Mouse (Mus musculus) adrenal gland, adult 2 months (tissue): Measurements from ENCODE around the gene Zfp60. TPM values are rescaled to one million over a fixed set of nuclear protein-coding genes. Genes with fewer than 3 reads are reported as not detected.
"Not testable (repeated sequence)": the region's sequence is repeated elsewhere in the genome, so short reads cannot be mapped to it uniquely, and the experiment has no call there.

Source experiments
- DNase-seq: peaks from one replicate; pipeline ENCODE4 v3.0.0; 2021
- polyA plus RNA-seq: library from polyadenylated mRNA; depleted of rRNA; stranded (reverse); fragments of >200 nt; gene quantifications from 2 replicates; pipeline ENCODE4 v1.2.3, GENCODE M21; 2012; rRNA removed
- total RNA-seq, 2 experiments: library from RNA; stranded (reverse); gene quantifications; 2 replicates each; pipeline ENCODE4 v1.2.3; 2021

Gene Zfp60
- total and polyA plus RNA-seq, 3 experiments: 0.85 to 14.1 (median 12.7) TPM

DNA sequence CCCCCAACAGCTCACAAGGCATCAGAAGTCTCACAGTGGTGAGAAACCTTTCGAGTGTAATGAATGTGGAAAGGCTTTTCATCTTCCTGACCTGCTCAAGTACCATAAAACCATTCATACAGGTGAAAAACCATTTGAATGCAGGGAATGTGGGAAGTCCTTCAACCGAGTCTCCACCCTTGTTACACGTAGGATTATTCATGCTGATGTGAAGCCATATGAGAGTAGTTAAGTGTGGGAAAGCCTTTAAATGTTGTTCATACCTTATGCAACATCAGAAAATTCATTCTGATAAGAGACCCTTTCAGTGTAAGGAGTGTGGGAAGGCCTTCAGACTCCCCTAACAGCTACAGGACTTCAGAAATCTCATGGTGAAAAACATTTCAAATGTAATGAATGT is 62.7 kb downstream of the Zfp60 start:
- not testable (repeated sequence) for DNase-seq

DNA sequence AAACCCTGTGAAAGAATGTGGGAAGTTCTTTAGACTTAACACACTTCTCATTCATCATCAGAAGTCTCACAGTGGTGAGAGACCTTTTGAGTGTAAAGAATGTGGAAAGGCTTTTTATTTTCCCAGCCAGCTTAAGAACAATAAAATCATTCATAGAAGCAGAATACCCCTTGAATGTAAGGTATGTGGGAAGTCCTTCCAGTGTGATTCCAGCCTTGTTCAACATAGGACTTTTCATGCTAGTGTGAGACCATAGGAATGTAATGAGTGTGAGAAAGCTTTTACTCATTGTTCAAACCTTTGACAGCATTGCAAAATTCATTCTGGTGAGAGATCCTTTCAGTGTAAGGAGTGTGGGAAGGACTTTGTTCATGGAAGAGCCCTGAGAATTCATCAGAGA is 63.4 kb downstream of the Zfp60 start:
- DNase-seq: no peak

DNA sequence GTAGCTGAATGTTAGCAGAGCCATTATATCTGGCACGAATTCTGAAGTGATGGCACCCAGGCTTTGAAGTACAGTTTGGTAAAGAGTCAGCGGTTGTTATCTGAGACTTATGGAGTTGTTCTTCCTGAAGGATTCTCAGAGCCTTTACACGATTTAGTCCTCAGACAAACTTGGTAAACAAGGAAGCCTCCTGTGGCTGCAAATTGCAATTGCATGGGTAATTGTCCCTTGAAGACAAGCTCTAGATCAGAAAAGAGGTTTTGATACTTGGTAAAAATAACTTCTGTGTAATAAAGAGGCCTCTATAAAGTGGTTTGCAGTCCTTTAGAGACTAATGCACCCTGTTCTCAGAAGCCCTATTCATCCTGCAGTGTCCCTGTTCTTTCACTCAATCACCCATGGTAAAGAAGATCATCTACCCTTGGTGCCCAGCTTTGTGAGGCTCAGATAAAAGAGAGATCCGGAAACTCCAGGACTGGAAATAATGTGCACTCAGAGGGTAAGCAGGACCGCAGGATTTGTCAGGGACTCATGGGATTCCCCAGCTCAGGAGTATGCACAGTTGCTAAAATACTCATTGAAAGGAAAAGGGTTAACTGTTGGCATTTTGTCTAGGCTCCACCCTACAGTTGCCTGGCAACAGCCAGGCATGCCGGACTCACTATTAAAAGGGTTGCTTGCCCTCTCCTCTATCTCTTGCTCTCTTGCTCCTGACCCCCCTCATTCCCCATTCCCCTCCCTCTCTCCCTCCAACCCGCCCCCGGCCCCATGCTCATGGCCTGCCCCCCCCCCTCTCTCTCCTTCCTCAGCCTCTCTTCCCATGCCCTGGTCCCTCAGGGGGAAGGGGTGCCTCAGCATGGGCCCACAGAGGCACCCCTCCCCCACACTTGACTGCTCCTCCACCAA is 67.0 kb downstream of the Zfp60 start:
- no peak for DNase-seq

DNA sequence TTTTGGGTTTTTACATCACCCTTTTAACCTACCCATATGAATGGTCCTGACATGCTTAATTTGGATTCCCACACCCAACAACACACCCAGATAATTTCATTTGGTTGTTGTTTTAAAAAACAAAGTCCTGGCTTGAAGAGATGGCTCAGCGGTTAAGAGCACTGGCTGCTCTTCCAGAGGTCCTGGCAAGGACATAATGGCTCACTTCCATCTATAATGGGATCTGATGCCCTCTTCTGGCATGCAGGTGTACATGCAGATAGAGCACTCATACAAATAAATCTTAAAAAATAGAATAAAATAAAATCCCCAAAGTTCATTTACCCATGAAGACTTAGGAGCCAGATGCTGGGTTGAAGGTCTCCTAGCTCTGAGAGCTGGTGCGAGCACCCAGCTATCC is 69.9 kb downstream of the Zfp60 start:
- no peak for DNase-seq

DNA sequence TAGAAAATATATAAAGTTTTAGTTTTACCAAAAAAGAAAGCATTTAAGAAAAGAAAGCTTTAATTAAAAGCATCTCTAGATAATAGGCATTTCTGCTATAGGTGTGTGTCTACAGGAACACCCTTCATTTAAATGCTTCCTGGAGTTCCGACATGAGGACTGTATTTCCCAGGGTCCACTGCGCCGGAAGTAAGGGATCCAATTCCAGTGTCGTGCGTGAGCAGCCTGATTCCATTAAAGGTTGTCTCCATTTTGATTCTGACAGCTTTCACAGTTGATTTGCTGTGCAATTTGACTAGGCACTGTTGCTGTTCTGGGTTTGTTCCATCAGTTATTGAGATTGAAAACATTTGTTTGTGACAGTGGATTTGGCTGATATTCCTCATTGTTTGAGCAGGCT is 71.8 kb downstream of the Zfp60 start:
- DNase-seq: no peak

Other genes with a start within 250 kb of the Zfp60 start
- gene Sertad1, start 244.5 kb upstream of the Zfp60 start, total RNA-seq: 10 to 100 TPM; 17.9 to 25.6 TPM
- 57.7 and 60.5 TPM in 2 replicates for gene Sertad1, start 244.5 kb upstream of the Zfp60 start, polyA plus RNA-seq
- 1 to 10 TPM; 1.4 to 4.0 TPM for gene Prx, start 232.1 kb upstream of the Zfp60 start, total RNA-seq
- 2.0 and 2.2 TPM in 2 replicates for gene Prx, start 232.1 kb upstream of the Zfp60 start, polyA plus RNA-seq
- under 1 TPM; 0.21 to 0.29 TPM for gene Hipk4, start 208.1 kb upstream of the Zfp60 start, total RNA-seq
- gene Hipk4, start 208.1 kb upstream of the Zfp60 start, polyA plus RNA-seq: 0.82 and 1.1 TPM in 2 replicates
- 100 to 1,000 TPM; 111 to 179 TPM for gene Pld3, start 178.2 kb upstream of the Zfp60 start, total RNA-seq
- gene Pld3, start 178.2 kb upstream of the Zfp60 start, polyA plus RNA-seq: 202 and 253 TPM in 2 replicates
- gene 2310022A10Rik, start 178.2 kb upstream of the Zfp60 start, total RNA-seq: 10 to 100 TPM; 12.8 to 15.9 TPM
- 22.5 and 27.7 TPM in 2 replicates for gene 2310022A10Rik, start 178.2 kb upstream of the Zfp60 start, polyA plus RNA-seq
- 100 to 1,000 TPM; 219 to 227 TPM for gene Akt2, start 139.8 kb upstream of the Zfp60 start, total RNA-seq
- 128 and 143 TPM in 2 replicates for gene Akt2, start 139.8 kb upstream of the Zfp60 start, polyA plus RNA-seq
- gene Ttc9b, start 77.5 kb upstream of the Zfp60 start, total RNA-seq: not detected
- 0.06 and 0.48 TPM in 2 replicates for gene Ttc9b, start 77.5 kb upstream of the Zfp60 start, polyA plus RNA-seq
- 10 to 100 TPM; 21.9 to 35.1 TPM for gene Map3k10, start 56.8 kb upstream of the Zfp60 start, total RNA-seq
- gene Map3k10, start 56.8 kb upstream of the Zfp60 start, polyA plus RNA-seq: 65.4 and 93.7 TPM in 2 replicates
- gene Zfp607b, start 42.0 kb upstream of the Zfp60 start, total RNA-seq: 1 to 10 TPM in 1 of 2 experiments, under 1 TPM in 1; 0.81 to 1.7 TPM
- gene Zfp607b, start 42.0 kb upstream of the Zfp60 start, polyA plus RNA-seq: 0.10 and 0.31 TPM in 2 replicates
- gene Zfp626, start 75.8 kb downstream of the Zfp60 start, total RNA-seq: 1 to 10 TPM; 5.4 to 7.6 TPM
- 0.11 and 0.15 TPM in 2 replicates for gene Zfp626, start 75.8 kb downstream of the Zfp60 start, polyA plus RNA-seq
- 1 to 10 TPM; 3.1 to 3.8 TPM for gene Zfp59, start 107.2 kb downstream of the Zfp60 start, total RNA-seq
- gene Zfp59, start 107.2 kb downstream of the Zfp60 start, polyA plus RNA-seq: 0.15 and 0.22 TPM in 2 replicates
- gene Zfp607a, start 126.1 kb downstream of the Zfp60 start, total RNA-seq: 1 to 10 TPM; 4.1 to 4.2 TPM
- 0.12 and 0.22 TPM in 2 replicates for gene Zfp607a, start 126.1 kb downstream of the Zfp60 start, polyA plus RNA-seq
- 10 to 100 TPM; 10.9 to 11.4 TPM for gene Zfp974, start 198.1 kb downstream of the Zfp60 start, total RNA-seq
- 0.39 and 0.67 TPM in 2 replicates for gene Zfp974, start 198.1 kb downstream of the Zfp60 start, polyA plus RNA-seq
- gene Zfp780b, start 247.8 kb downstream of the Zfp60 start, total RNA-seq: 1 to 10 TPM; 9.4 to 9.5 TPM
- 0.36 and 0.55 TPM in 2 replicates for gene Zfp780b, start 247.8 kb downstream of the Zfp60 start, polyA plus RNA-seq